Mouse (Mus musculus) thymus, adult 2 months (tissue): ENCODE measurements around the gene Nsun7.

Experiments
- CTCF ChIP-seq: fragments of 200-500 bp; IDR thresholded peaks from 2 replicates; pipeline ENCODE4 v1.5.1; 2012; ENCODE audit warnings: mild to moderate bottlenecking, control low read depth, low read length, moderate library complexity, borderline replicate concordance; ENCODE audit not compliant: control insufficient read depth, poor library complexity, insufficient read depth; ENCODE audit errors: extremely low read depth
- POLR2A ChIP-seq: fragments of 200-500 bp; IDR thresholded peaks from 2 replicates; pipeline ENCODE4 v1.6.1; 2012; ENCODE audit warnings: mild to moderate bottlenecking, low read length, control low read depth, moderate library complexity; ENCODE audit not compliant: control insufficient read depth, poor library complexity, insufficient read depth; ENCODE audit errors: extremely low read depth

DNA sequence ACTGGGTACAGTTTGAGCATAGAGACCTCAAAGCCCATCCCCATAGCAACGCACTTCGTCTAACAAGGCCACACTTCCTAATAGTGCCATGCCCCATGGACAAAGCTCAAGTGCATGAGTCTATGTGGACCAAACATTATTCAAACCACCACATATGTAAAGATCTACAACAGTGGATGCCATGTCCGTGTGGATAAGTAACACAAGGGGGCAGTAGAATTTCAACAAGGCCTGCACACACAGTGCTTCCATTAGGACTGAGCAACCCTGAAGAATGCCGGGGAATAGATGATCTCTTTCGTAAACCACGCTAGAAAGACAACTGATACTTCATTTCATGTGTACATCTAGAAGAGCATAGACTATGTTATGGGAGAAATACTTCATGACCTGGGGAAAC, 21.0 kb downstream of the Nsun7 start:
- TF ChIP-seq POLR2A (no peak), CTCF (no peak)
